Mouse (Mus musculus) adrenal gland, postnatal 4 days (tissue): ENCODE data around the gene Olfr1280. TPM values are rescaled to one million over a fixed set of nuclear protein-coding genes. Genes with fewer than 3 reads are reported as not detected.
"Not testable (repeated sequence)": the region's sequence is repeated elsewhere in the genome, so short reads cannot be mapped to it uniquely, and the experiment has no call there.

Experiments used
- DNase-seq, 2 experiments: peaks; one replicate each; pipeline ENCODE4 v3.0.0; 2021 to 2022; ENCODE audit warnings: low spot score in 2 of 2, mixed read lengths in 2 of 2
- long read RNA-seq, 2 experiments: library from polyadenylated mRNA; stranded (forward); transcript quantifications; one replicate each; pipeline ENCODE4 v2.0.0; 2021
- total RNA-seq, 2 experiments: library from RNA; stranded (reverse); gene quantifications; 2 replicates each; pipeline ENCODE4 v1.2.3; 2021

Olfr1280 gene
- total RNA-seq, result not detected
- long read RNA-seq, experiment 1, result 0 reads
- long read RNA-seq, experiment 2, result 0 reads

DNA sequence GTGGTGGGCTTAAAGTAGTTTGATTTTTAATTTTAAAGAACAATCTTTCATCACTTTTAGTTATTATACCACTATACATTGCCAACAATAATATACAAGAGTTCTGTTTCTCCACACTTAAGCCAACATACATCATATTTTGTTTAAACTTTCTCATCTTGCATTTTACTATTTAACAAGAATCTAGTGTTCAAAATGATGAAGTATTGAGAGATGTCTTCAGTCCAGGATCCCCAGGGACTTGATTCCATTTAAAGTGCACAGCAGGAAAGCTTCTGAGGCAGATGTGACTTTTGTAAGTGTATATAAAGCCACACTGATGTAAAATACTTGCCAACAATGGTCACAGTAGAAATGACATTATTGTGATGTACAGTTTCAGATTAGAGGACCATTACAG, at the start of gene Olfr1280:
Olfr1280 (plus strand) TSS at position 301 of the 400 bp plus-strand sequence.
- DNase-seq, result no peak

DNA sequence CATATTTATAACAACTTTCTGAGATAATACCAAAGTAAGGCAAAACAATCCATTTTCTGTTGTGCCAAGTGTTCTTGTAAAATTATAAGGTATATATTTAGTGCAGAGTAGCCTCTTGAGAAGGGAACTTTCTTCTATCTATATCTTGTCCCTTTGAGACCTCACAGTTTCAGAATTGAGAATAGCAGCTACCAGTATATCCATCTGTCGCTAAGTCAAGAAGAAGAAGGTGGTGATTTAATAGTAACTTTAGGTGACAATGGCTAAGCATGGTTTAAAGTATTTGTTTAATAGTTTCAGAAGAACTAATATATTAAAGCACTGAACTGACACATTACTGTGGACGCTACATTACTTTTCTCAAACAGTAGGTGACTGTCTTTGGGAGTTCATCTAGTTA, 39.8 kb upstream of the Olfr1280 start, which contains the start of gene Olfr1277:
Olfr1277 (minus strand) TSS at position 101 of the 400 bp plus-strand sequence.
- no peak for DNase-seq

DNA sequence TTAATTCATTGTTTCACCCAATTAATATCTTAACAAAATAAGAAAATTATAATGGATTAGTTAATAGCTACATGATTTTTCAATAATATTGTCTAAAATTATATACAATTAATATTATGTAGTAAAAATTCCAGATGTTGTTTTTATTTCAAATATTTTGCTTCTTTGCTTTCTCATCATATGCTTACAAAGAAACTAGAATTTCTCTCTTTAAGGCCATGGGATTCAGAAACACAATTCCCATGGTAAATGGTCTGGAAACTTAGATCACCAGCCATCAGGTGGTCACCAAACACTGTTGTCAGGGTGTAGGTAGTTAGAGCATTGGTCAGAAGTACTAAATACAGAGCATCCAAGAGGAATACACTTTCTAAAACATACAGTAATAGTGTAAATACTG, 24.0 kb upstream of the Olfr1280 start, which contains the start of gene Olfr1278:
Olfr1278 (plus strand) TSS at position 301 of the 400 bp plus-strand sequence.
- no peak for DNase-seq

DNA sequence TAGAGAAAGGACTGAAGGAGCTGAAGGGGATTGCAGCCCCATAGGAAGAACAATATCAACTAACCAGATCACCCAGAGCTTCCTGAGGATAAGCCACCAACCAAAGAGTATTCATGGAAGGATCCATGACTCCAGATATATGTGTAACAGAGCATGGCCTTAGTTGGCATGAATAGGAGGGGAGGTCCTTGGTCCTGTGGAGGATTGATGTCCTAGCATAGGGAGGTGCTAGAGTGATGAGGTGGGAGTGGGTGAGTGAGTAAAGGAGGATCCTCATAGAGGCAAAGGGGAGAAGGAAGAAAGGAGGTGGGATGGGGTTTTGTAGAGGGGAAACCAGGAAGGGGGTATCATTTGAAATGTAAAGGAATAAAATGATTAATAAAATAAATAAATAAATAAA, 15.3 kb upstream of the Olfr1280 start:
- DNase-seq, result no peak

DNA sequence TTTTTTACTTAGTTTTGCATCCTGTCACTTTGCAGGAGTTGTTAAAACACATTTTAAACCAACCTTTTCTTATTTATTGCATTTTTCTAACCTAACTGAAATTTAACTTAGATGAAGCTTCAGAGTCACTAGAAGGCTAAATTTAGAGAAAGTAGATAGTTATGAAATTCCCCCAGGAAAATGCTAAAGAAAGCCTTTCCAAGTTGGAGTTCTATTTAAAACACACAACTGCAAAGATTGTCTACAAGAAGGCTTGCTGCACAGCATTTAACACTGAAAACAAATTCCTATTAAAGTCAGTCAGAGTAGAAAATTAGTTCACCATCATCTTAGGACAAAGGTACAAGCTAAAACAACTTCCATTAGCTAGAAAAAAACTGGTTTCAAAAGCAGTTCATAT, 13.4 kb upstream of the Olfr1280 start, which contains the start of gene Olfr1279:
Olfr1279 (plus strand) TSS at position 262 of the 400 bp plus-strand sequence.
- DNase-seq, result no peak

DNA sequence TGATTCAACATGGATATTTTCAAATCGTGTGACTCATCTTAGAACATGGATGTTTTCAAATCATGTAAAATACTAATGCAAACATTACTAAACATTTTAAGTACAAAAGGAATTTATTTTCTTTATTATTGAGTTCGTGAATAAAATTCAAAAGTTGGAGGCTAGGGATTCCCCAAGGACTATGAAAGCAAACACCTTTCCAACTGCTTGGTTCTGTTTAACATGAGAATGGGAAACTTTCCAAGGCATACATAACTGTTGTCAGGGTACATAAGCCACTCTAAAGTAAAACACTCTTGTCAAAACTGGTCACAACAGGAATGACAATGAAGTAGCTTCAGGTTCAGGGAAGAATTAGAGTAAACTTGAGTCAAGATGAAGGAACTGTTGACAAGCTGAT, 12.4 kb downstream of the Olfr1280 start, which contains the start of gene Olfr1281:
Olfr1281 (plus strand) TSS at position 301 of the 400 bp plus-strand sequence.
- no peak for DNase-seq

DNA sequence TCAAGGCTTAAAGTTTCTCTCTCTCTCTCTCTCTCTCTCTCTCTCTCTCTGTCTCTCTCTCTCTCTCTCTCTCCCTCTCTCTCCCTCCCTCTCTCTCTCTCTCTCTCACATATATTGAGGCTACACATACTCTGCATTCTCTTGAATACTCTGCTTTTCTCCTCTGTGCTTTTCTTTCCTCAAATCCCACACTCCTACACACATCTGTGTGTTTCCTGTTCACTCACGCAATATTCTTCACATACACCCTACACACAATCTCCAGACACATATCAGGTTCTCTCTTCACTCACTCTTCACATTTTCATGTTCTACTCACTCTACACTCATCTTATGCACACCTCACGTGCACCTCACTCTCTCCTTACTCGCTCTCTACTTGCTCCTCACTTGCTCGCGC, 19.9 kb downstream of the Olfr1280 start:
- DNase-seq, result not testable (repeated sequence)

DNA sequence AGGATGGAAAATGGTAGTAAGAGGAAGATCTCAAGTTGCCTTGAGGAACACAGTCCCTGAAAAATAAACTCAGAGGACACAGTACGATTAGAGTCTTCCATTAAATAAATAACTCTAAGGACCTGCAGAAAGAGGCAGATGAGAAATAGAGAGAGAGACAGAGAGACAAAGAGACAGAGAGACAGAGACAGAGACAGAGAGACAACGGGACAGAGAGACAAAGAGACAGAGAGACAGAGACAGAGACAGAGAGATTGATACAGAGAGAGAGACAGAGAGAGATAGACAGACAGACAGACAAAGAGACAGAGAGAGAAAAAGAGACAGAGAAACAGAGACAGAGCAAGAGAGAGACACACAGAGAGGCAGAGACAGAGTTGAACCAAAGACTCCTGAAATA, 22.2 kb downstream of the Olfr1280 start, which contains the start of gene Olfr1282:
Olfr1282 (minus strand) TSS at position 101 of the 400 bp plus-strand sequence.
- no peak for DNase-seq

DNA sequence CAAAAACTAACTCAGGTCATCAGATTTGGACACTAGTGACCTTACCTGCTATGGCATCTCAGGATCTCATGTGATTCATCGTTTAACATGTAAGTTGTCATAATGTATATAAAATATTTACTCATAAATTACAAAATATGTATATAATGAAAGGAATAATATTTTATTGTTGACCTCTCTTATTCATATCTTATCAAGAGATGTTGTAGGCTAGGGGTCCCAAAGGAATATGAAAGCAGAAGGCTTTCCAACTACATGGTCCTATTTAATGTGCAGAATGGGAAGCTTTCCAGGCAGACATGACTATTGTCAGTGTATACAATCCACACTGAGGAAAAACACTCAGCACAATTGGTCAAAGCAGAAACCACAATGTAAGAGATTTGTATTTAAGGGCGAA, 52.7 kb downstream of the Olfr1280 start, which contains the start of gene Olfr1283:
Olfr1283 (plus strand) TSS at position 301 of the 400 bp plus-strand sequence.
- DNase-seq, result no peak

DNA sequence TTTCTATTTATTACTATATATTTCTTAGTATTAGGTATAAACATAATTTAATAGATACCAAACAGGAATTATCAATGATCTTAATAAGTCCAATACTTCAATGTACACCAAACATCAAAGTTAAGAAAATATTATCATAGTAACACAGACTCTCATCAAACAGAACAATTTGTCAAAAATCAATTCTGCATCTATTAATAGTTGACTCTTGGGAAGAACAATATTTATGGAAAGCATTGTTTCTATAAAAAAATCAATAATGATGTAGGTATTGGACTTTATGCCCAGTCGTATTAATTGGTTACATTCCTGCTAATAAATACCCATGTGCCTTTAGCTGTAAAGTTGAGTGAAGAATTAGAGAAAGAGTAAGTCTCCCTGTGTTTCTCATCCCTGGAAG, 61.4 kb downstream of the Olfr1280 start, which contains the start of gene Olfr1284:
Olfr1284 (plus strand) TSS at position 301 of the 400 bp plus-strand sequence.
- no peak for DNase-seq

Other genes starting within 250 kb of the Olfr1280 start
- not detected for gene Gm13941, start 208.0 kb upstream of the Olfr1280 start, total RNA-seq
- not detected for gene Gm15130, start 161.1 kb upstream of the Olfr1280 start, total RNA-seq
- not detected for gene 4930430A15Rik, start 84.4 kb upstream of the Olfr1280 start, total RNA-seq
- gene Olfr1275, start 78.7 kb upstream of the Olfr1280 start, total RNA-seq, result not detected
- not detected for gene Olfr1276, start 59.5 kb upstream of the Olfr1280 start, total RNA-seq
- not detected for gene Olfr1277, start 39.9 kb upstream of the Olfr1280 start, total RNA-seq
- not detected for gene Olfr1278, start 23.9 kb upstream of the Olfr1280 start, total RNA-seq
- gene Olfr1279, start 13.4 kb upstream of the Olfr1280 start, total RNA-seq, result not detected
- not detected for gene Olfr1281, start 12.5 kb downstream of the Olfr1280 start, total RNA-seq
- not detected for gene Olfr1282, start 22.1 kb downstream of the Olfr1280 start, total RNA-seq
- gene Olfr1283, start 52.8 kb downstream of the Olfr1280 start, total RNA-seq, result not detected
- not detected for gene Olfr1284, start 61.5 kb downstream of the Olfr1280 start, total RNA-seq
- not detected for gene Olfr1286, start 109.1 kb downstream of the Olfr1280 start, total RNA-seq
- not detected for gene Olfr1287, start 135.1 kb downstream of the Olfr1280 start, total RNA-seq
- not detected for gene Olfr1288, start 160.1 kb downstream of the Olfr1280 start, total RNA-seq
- gene Olfr1289, start 166.8 kb downstream of the Olfr1280 start, total RNA-seq, result not detected
- not detected for gene Olfr1290, start 179.8 kb downstream of the Olfr1280 start, total RNA-seq
- gene Olfr1291-ps1, start 183.2 kb downstream of the Olfr1280 start, total RNA-seq, result not detected
- not detected for gene Olfr1293-ps, start 211.2 kb downstream of the Olfr1280 start, total RNA-seq
- not detected for gene Olfr1294, start 226.3 kb downstream of the Olfr1280 start, total RNA-seq